Mouse (Mus musculus) C2C12 (cell line): ENCODE measurements around the gene Dnah11. TPM values are rescaled to one million over a fixed set of nuclear protein-coding genes. Genes with fewer than 3 reads are reported as not detected.

Experiments
- H3K27me3 ChIP-seq: one replicate; pipeline ENCODE4 v1.6.1; 2011; ENCODE audit not compliant: control insufficient read depth, insufficient read depth, insufficient read length
- H3K36me3 ChIP-seq: one replicate; pipeline ENCODE4 v1.6.1; 2011; ENCODE audit not compliant: control insufficient read depth, insufficient read depth
- H3K4me3 ChIP-seq: one replicate; pipeline ENCODE4 v1.5.1; 2011; ENCODE audit warnings: mild to moderate bottlenecking, control low read depth; ENCODE audit not compliant: poor library complexity, insufficient read depth, severe bottlenecking
- H3K79me2 ChIP-seq: one replicate; pipeline ENCODE4 v1.6.1; 2011; ENCODE audit not compliant: control insufficient read depth, insufficient read depth
- H3K79me3 ChIP-seq: one replicate; pipeline ENCODE4 v1.6.1; 2011; ENCODE audit warnings: low read depth, control low read depth
- H3ac ChIP-seq: one replicate; pipeline ENCODE3; 2011; ENCODE audit warnings: low read depth; ENCODE audit not compliant: control insufficient read depth, insufficient read length
- CEBPB ChIP-seq: IDR thresholded peaks from one replicate; pipeline ENCODE4 v1.6.1; 2011; ENCODE audit warnings: low read depth, mild to moderate bottlenecking, control low read depth, moderate library complexity
- CTCF ChIP-seq: IDR thresholded peaks from one replicate; pipeline ENCODE4 v1.5.1; 2011; ENCODE audit not compliant: control insufficient read depth, insufficient read depth, insufficient read length
- FOSL1 ChIP-seq: IDR thresholded peaks from one replicate; pipeline ENCODE4 v1.8.0; 2011; ENCODE audit warnings: mild to moderate bottlenecking, low read length; ENCODE audit not compliant: poor library complexity, insufficient read depth, severe bottlenecking
- MAX ChIP-seq: IDR thresholded peaks from one replicate; pipeline ENCODE4 v1.6.1; 2011; ENCODE audit warnings: mild to moderate bottlenecking, control low read depth
- MYOD1 ChIP-seq: IDR thresholded peaks from one replicate; pipeline ENCODE4 v1.6.1; 2011; ENCODE audit warnings: low read depth; ENCODE audit not compliant: control insufficient read depth, insufficient read length
- MYOG ChIP-seq: IDR thresholded peaks from one replicate; pipeline ENCODE4 v1.6.1; 2011; ENCODE audit not compliant: control insufficient read depth, insufficient read length; ENCODE audit errors: extremely low read depth
- USF1 ChIP-seq: IDR thresholded peaks from one replicate; pipeline ENCODE4 v1.6.1; 2011; ENCODE audit warnings: low read depth, mild to moderate bottlenecking, control low read depth, moderate library complexity
- polyA plus RNA-seq: library from polyadenylated mRNA; unstranded; fragments of >200 nt; fragmentation: generic; extraction: Trizol; gene quantifications from one replicate; pipeline ENCODE4 v1.2.1, GENCODE M21; 2012; ENCODE audit warnings: missing spikeins

Gene Dnah11
- polyA plus RNA-seq, 1 experiment = under 0.01 TPM

DNA sequence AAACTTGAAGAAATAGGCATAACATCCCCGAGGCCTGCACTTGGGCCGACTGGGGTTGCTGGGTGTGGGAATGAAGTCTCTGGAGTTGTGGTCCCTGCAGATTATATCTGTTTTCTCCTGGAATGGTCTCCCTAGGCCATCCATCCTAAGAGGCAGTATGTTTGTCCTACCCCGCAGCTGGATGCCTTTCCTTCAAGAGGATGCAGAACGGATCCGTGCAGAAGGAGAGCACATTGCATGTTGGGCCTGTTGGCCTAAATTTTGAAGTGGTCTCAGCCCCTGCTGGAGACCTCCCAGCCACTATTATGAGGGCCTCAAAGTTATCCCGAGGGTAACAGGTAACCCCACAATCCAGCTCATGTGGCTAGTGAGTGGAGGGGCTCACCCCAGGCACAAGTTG is 350.2 kb downstream of the Dnah11 start:
- Histone ChIP-seq H3ac (no peak overlapping the region), H3K27me3 (no peaks in the 10 kb centered on the region), H3K79me2 (peaks cover 33% of the 10 kb centered on the region), H3K4me3 (no peak overlapping the region), H3K79me3 (peaks cover 13% of the 10 kb centered on the region), H3K36me3 (peaks cover 2% of the 10 kb centered on the region)
- TF ChIP-seq USF1 = no peak
- no peak for TF ChIP-seq MYOD1
- no peak for TF ChIP-seq CEBPB
- no peak for TF ChIP-seq MYOG
- no peak for TF ChIP-seq CTCF
- no peak for TF ChIP-seq MAX
- no peak for TF ChIP-seq FOSL1

DNA sequence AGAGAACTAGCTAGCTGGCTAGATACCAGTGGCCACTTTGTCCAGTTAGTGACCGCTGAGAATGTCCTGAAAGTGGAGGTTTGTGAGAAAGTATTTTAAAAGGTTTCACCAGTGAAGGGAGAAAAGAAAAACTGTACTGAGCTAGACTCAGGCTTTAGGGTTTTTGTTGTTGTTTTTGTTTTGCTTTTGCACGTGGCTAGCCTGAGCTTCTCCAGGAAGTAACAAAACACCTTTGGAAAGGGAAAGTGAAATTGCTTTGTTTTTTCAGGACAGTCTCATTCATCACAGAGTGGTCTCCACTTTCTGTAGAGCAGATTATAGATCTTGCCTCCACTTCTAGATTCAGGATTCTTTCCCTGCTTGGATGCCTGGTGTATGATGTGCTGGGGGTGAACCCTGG is 353.9 kb downstream of the Dnah11 start:
- Histone ChIP-seq H3K27me3 (no peaks in the 10 kb centered on the region), H3K36me3 (no peaks in the 10 kb centered on the region), H3K79me3 (peaks cover 7% of the 10 kb centered on the region), H3ac (peak overlapping the region; percentile 18), H3K4me3 (peak overlapping the region; percentile 55), H3K79me2 (peaks cover 33% of the 10 kb centered on the region)
- TF ChIP-seq MYOG = no peak
- no peak for TF ChIP-seq CTCF
- no peak for TF ChIP-seq CEBPB
- TF ChIP-seq MYOD1 = no peak
- TF ChIP-seq MAX = no peak
- TF ChIP-seq USF1 = no peak
- no peak for TF ChIP-seq FOSL1

DNA sequence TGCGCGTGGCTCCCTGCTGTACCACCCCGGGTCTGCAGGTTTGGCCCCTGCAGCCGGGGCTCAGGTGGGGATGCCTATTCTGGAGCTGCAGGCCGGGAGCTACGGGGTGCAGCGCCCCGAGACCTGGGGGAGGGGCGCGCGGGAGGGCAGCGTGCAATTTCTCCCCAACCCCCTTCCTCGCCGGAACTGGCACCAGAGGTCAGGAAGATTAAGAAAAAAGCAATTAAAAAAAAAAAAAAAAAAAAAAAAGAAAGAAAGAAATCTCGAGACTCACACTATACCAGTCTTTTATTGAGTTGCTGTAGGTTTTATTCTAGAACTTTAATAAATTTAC is 354.8 kb downstream of the Dnah11 start:
- Histone ChIP-seq H3K27me3 (no peaks in the 10 kb centered on the region), H3K36me3 (no peaks in the 10 kb centered on the region), H3K79me3 (peaks cover 7% of the 10 kb centered on the region), H3K79me2 (peaks cover 33% of the 10 kb centered on the region), H3ac (peak overlapping the region; percentile 86), H3K4me3 (peak overlapping the region; percentile 55)
- TF ChIP-seq MYOD1 = no peak
- TF ChIP-seq CEBPB = no peak
- TF ChIP-seq CTCF = no peak
- no peak for TF ChIP-seq FOSL1
- TF ChIP-seq MYOG = no peak
- no peak for TF ChIP-seq MAX
- TF ChIP-seq USF1 = no peak

DNA sequence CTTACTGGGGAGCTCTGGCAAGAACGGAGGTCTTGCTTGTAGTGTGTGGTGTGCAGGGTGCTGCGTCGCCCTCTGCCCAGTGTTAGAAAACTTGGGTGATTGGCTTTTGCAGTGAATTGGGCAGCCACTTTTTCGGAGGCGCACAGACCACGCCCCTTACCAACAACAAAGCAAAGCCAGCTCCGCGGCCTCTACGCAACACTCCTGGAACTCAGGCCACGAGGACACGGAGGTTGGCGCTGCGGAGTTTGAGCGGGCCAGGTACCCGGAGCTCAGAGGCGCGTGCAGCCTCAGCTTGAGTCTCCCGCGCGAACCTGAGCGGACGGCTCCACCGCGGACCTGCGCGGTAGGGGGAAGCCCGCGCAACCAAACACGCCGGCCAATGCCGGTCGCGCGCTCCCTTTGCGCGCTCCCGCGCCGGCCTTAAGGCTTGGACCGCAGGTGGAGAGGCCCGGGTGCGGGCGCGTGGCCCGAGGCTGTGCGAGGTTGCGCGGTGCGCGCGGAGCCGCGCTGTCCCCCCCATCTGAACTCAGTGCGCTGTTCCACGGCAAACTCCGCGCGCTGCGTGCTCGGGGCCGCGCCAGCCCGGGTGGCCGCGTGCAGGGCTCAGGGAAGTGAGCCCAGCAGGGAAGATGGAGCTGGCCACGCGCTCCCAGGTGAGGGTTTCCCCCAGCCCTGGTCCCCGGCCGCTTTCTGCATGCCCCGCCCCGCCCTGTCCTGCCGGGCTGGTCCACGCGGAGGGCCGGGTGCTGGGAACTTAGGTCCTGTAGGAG is 355.4 kb downstream of the Dnah11 start:
- Histone ChIP-seq H3K36me3 (no peaks in the 10 kb centered on the region), H3K79me3 (peaks cover 5% of the 10 kb centered on the region), H3K4me3 (peak overlapping the region; percentile 55), H3ac (peak overlapping the region; percentile 86), H3K27me3 (no peaks in the 10 kb centered on the region), H3K79me2 (peaks cover 33% of the 10 kb centered on the region)
- TF ChIP-seq MYOD1 (no peak), MAX (peak; percentile 77)

DNA sequence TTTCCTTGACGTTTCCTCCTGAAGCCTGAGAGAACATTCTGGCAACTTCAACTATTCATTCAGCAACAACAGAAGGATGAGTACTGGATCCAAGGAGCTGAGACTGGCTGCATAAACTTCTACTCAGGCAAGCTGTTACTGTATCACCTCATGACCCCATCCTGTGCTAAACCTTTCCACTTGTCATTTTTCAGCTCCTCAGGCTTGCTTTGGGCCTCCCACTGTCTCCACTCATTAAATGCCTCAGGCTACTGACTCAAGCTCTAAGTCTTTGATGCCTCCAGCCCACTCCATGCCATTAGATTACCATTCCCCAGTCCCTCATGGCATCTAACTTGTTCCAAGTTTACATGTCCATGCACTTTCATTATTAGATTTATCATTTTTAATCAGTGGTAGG is 356.2 kb downstream of the Dnah11 start:
- Histone ChIP-seq H3K79me2 (peaks cover 26% of the 10 kb centered on the region), H3ac (no peak overlapping the region), H3K79me3 (peaks cover under 1% of the 10 kb centered on the region), H3K4me3 (no peak overlapping the region), H3K36me3 (no peaks in the 10 kb centered on the region), H3K27me3 (no peaks in the 10 kb centered on the region)
- no peak for TF ChIP-seq MAX
- TF ChIP-seq CTCF = no peak
- TF ChIP-seq USF1 = no peak
- TF ChIP-seq FOSL1 = no peak
- TF ChIP-seq MYOD1 = no peak
- no peak for TF ChIP-seq MYOG
- TF ChIP-seq CEBPB = no peak

DNA sequence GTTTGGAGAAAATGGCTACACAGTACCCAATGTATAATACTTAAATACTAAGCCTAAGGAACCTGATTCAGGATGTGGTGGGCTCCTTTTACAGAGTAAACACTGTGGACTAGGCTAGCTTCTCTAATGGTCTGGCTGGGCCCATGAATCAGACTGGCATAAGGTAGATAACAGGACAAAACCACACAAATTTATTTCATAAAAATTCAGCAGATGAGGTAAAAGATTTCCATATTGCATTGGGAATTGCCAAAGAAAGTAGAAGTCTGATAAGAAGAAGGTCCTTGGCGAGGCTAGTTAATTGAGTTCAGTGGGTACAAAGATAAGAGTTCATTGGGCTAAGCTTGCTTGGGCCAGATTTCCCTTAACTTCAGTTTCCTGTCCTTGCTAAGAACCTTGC is 358.1 kb downstream of the Dnah11 start:
- H3ac ChIP-seq = no peak overlapping the region
- H3K27me3 ChIP-seq = no peaks in the 10 kb centered on the region
- peaks cover 10% of the 10 kb centered on the region for H3K79me2 ChIP-seq
- H3K4me3 ChIP-seq = no peak overlapping the region
- no peaks in the 10 kb centered on the region for H3K36me3 ChIP-seq
- TF ChIP-seq MAX = no peak
- TF ChIP-seq MYOD1 = no peak
- no peak for TF ChIP-seq FOSL1
- no peak for TF ChIP-seq MYOG
- TF ChIP-seq CTCF = no peak
- no peak for TF ChIP-seq CEBPB
- TF ChIP-seq USF1 = no peak
- no peaks in the 10 kb centered on the region for H3K79me3 ChIP-seq
